9 mouse cellular contexts compared by ENCODE assay signal in genomic region chr5:86318018-86318956, GRCm38 (mm10). TPM values are rescaled to one million over a fixed set of nuclear protein-coding genes. Genes with fewer than 3 reads are reported as not detected.
DNase-seq lines count a peak whose midpoint lies in the region; ATAC-seq lines count a peak whose summit lies in the region.
"Not testable (repeated sequence)": the region's sequence is repeated elsewhere in the genome, so short reads cannot be mapped to it uniquely, and the experiment has no call there.
"Had no signal": no experiment of that assay in that cellular context is flagged by ENCODE, and none has a peak within 500 bp of the region (broad histone marks: within the 10 kb centered on the region; RNA-seq: fewer than 3 reads in every experiment).

No protein-coding gene starts in this region.

- WGBS in embryonic facial prominence, embryonic 15.5 days, result 45% methylated on average over 28 of the region's 30 CpGs
- WGBS in heart, embryonic 11.5 days (ENCODE audit: insufficient replicate concordance), result 28% methylated on average over 25 of the region's 30 CpGs
- WGBS in hindbrain, embryonic 14.5 days, result 54% methylated on average over 26 of the region's 30 CpGs
- 49% methylated on average over 30 of the region's 30 CpGs for WGBS in kidney, embryonic 15.5 days
- WGBS in liver, embryonic 13.5 days (ENCODE audit: insufficient replicate concordance), result 51% methylated on average over 26 of the region's 30 CpGs
- WGBS in midbrain, embryonic 16.5 days, result 41% methylated on average over 26 of the region's 30 CpGs
- 45% methylated on average over 28 of the region's 30 CpGs for WGBS in stomach, embryonic 15.5 days

- not testable (repeated sequence) for H3K9me3 ChIP-seq in embryonic facial prominence, embryonic 15.5 days (replicated peaks); heart, embryonic 11.5 days (replicated peaks; ENCODE audit: control insufficient read depth, low read length); hindbrain, embryonic 14.5 days (ENCODE audit: control insufficient read depth, low read length); kidney, embryonic 15.5 days (replicated peaks); liver, embryonic 13.5 days (replicated peaks); midbrain, embryonic 16.5 days (replicated peaks; ENCODE audit: control insufficient read depth, low read length, poor library complexity, severe bottlenecking); stomach, embryonic 15.5 days

- ATAC-seq in embryonic facial prominence, embryonic 15.5 days (ENCODE audit: insufficient number of reproducible peaks, low FRiP score, low TSS enrichment, low read depth); heart, embryonic 11.5 days (replicated peaks; ENCODE audit: insufficient number of reproducible peaks, low FRiP score, low TSS enrichment); liver, embryonic 13.5 days (ENCODE audit: low read depth); stomach, embryonic 15.5 days (ENCODE audit: insufficient read depth, low FRiP score, low read depth): not testable (repeated sequence)
- ATAC-seq in hindbrain, embryonic 14.5 days (ENCODE audit: low FRiP score), result peak; percentile 79
- ATAC-seq in kidney, embryonic 15.5 days (replicated peaks; ENCODE audit: low FRiP score), result 0 out of 2 replicates have a peak, but pooled peaks have one; percentile 40
- ATAC-seq in midbrain, embryonic 16.5 days, result peak; percentile 94

- not testable (repeated sequence) for H3K27me3 ChIP-seq in embryonic facial prominence, embryonic 15.5 days; heart, embryonic 11.5 days (ENCODE audit: control insufficient read depth, insufficient read depth, low read length); hindbrain, embryonic 14.5 days (ENCODE audit: control insufficient read depth, insufficient read depth, low read length); kidney, embryonic 15.5 days; liver, embryonic 13.5 days; midbrain, embryonic 16.5 days (ENCODE audit: control insufficient read depth, insufficient read depth, low read depth, low read length); stomach, embryonic 15.5 days (replicated peaks)

- 0 out of 2 replicates have a peak overlapping the region, but pooled peaks have one; percentile 22 for H3K4me3 ChIP-seq in brown adipose tissue, adult 24 weeks (ENCODE audit: insufficient read depth, low read depth, low read length)
- H3K4me3 ChIP-seq in embryonic facial prominence, embryonic 15.5 days (replicated peaks), result peak overlapping the region; percentile 35
- H3K4me3 ChIP-seq in heart, embryonic 11.5 days (ENCODE audit: low read depth, low read length), result peak overlapping the region; percentile 27; the same call in 1 of the 2 replicates
- H3K4me3 ChIP-seq in hindbrain, embryonic 14.5 days (replicated peaks; ENCODE audit: low read length), result peak overlapping the region; percentile 32
- peak overlapping the region; percentile 42 for H3K4me3 ChIP-seq in kidney, embryonic 15.5 days (replicated peaks)
- peak overlapping the region; percentile 21; the same call in 1 of the 2 replicates for H3K4me3 ChIP-seq in liver, embryonic 13.5 days (replicated peaks)
- H3K4me3 ChIP-seq in midbrain, embryonic 16.5 days (ENCODE audit: low read depth, low read length), result peak overlapping the region; percentile 38
- H3K4me3 ChIP-seq in stomach, embryonic 15.5 days (replicated peaks), result peak overlapping the region; percentile 29

- H3K9ac ChIP-seq in embryonic facial prominence, embryonic 15.5 days; heart, embryonic 11.5 days (ENCODE audit: low read depth, low read length); kidney, embryonic 15.5 days; liver, embryonic 13.5 days; stomach, embryonic 15.5 days: not testable (repeated sequence)
- H3K9ac ChIP-seq in hindbrain, embryonic 14.5 days, result peak overlapping the region; percentile 44
- H3K9ac ChIP-seq in midbrain, embryonic 16.5 days (ENCODE audit: low read depth, low read length), result peak overlapping the region; percentile 30; the same call in 1 of the 2 replicates

- not testable (repeated sequence) for H3K27ac ChIP-seq in brown adipose tissue, adult 24 weeks (replicated peaks; ENCODE audit: low read depth, low read length); embryonic facial prominence, embryonic 15.5 days (replicated peaks); heart, embryonic 11.5 days (ENCODE audit: low read depth, low read length); kidney, embryonic 15.5 days; liver, embryonic 13.5 days; midbrain, embryonic 16.5 days (ENCODE audit: low read length); stomach, embryonic 15.5 days
- peak overlapping the region; percentile 64 for H3K27ac ChIP-seq in hindbrain, embryonic 14.5 days

- not testable (repeated sequence) for H3K36me3 ChIP-seq in embryonic facial prominence, embryonic 15.5 days; heart, embryonic 11.5 days (ENCODE audit: control insufficient read depth, insufficient read depth, low read length); hindbrain, embryonic 14.5 days (replicated peaks; ENCODE audit: control insufficient read depth, insufficient read depth); kidney, embryonic 15.5 days; liver, embryonic 13.5 days; midbrain, embryonic 16.5 days (ENCODE audit: control insufficient read depth, insufficient read depth, low read length); stomach, embryonic 15.5 days

- not testable (repeated sequence) for DNase-seq in hindbrain, embryonic 14.5 days (ENCODE audit: low spot score); liver, embryonic 13.5 days

- H3K4me2 ChIP-seq in embryonic facial prominence, embryonic 15.5 days (replicated peaks), result peak overlapping the region; percentile 29; the same call in 1 of the 2 replicates
- peak overlapping the region; percentile 47 for H3K4me2 ChIP-seq in heart, embryonic 11.5 days
- peak overlapping the region; percentile 45 for H3K4me2 ChIP-seq in hindbrain, embryonic 14.5 days (replicated peaks)
- peak overlapping the region; percentile 50 for H3K4me2 ChIP-seq in kidney, embryonic 15.5 days
- H3K4me2 ChIP-seq in liver, embryonic 13.5 days, result peak overlapping the region; percentile 30; the same call in 1 of the 2 replicates
- H3K4me2 ChIP-seq in midbrain, embryonic 16.5 days (ENCODE audit: low read length), result peak overlapping the region; percentile 41
- peak overlapping the region; percentile 40 for H3K4me2 ChIP-seq in stomach, embryonic 15.5 days

- H3K4me1 ChIP-seq in brown adipose tissue, adult 24 weeks (ENCODE audit: control insufficient read depth, insufficient read depth, insufficient read length, low read length); embryonic facial prominence, embryonic 15.5 days; heart, embryonic 11.5 days (ENCODE audit: control insufficient read depth, insufficient read depth, low read length); hindbrain, embryonic 14.5 days (replicated peaks; ENCODE audit: control insufficient read depth, insufficient read depth, low read length); kidney, embryonic 15.5 days; liver, embryonic 13.5 days (replicated peaks); midbrain, embryonic 16.5 days (ENCODE audit: control insufficient read depth, insufficient read depth, low read length); stomach, embryonic 15.5 days: not testable (repeated sequence)

RNA-seq across cellular contexts. Expression of gene Tmprss11c, which starts 29.2 kb away (rescaled TPM):
- not detected in 2 replicates for polyA plus RNA-seq in brown adipose tissue, adult 24 weeks (2012; ENCODE audit: insufficient read depth, insufficient read length, missing spikeins)
- polyA plus RNA-seq in embryonic facial prominence, embryonic 15.5 days (2015; fragmentation: Nextera tagmentation; extraction: Ambion mirVana), result 0.11 TPM in 1 of 2 replicates, not detected in the other
- not detected in 2 replicates for polyA plus RNA-seq in heart, embryonic 11.5 days (2014; fragmentation: Nextera tagmentation; extraction: Ambion mirVana)
- polyA plus RNA-seq in hindbrain, embryonic 14.5 days (2014; fragmentation: Nextera tagmentation; extraction: Ambion mirVana), result not detected in 2 replicates
- polyA plus RNA-seq in kidney, embryonic 15.5 days (2015; fragmentation: Nextera tagmentation; extraction: Ambion mirVana), result not detected in 2 replicates
- polyA plus RNA-seq in liver, embryonic 13.5 days (2015; fragmentation: Nextera tagmentation; extraction: Ambion mirVana), result not detected in 2 replicates
- not detected in 2 replicates for polyA plus RNA-seq in midbrain, embryonic 16.5 days (2015; fragmentation: Nextera tagmentation; extraction: Ambion mirVana)
- not detected in 2 replicates for polyA plus RNA-seq in stomach, embryonic 15.5 days (2015; fragmentation: Nextera tagmentation; extraction: Ambion mirVana)
- polyA plus RNA-seq: lung, adult 2 months had no signal

RNA-seq across cellular contexts. Expression of gene Tmprss11d, which starts 54.9 kb away (rescaled TPM):
- polyA plus RNA-seq in brown adipose tissue, adult 24 weeks (2012; ENCODE audit: insufficient read depth, insufficient read length, missing spikeins), result not detected in 2 replicates
- 6.2 and 7.6 TPM in 2 replicates for polyA plus RNA-seq in embryonic facial prominence, embryonic 15.5 days (2015; fragmentation: Nextera tagmentation; extraction: Ambion mirVana)
- 0.11 TPM in 1 of 2 replicates, not detected in the other for polyA plus RNA-seq in heart, embryonic 11.5 days (2014; fragmentation: Nextera tagmentation; extraction: Ambion mirVana)
- polyA plus RNA-seq in hindbrain, embryonic 14.5 days (2014; fragmentation: Nextera tagmentation; extraction: Ambion mirVana), result 0.12 TPM in 1 of 2 replicates, not detected in the other
- not detected in 2 replicates for polyA plus RNA-seq in kidney, embryonic 15.5 days (2015; fragmentation: Nextera tagmentation; extraction: Ambion mirVana)
- polyA plus RNA-seq in liver, embryonic 13.5 days (2015; fragmentation: Nextera tagmentation; extraction: Ambion mirVana), result not detected in 2 replicates
- polyA plus RNA-seq in midbrain, embryonic 16.5 days (2015; fragmentation: Nextera tagmentation; extraction: Ambion mirVana), result 0.08 and 0.10 TPM in 2 replicates
- polyA plus RNA-seq in stomach, embryonic 15.5 days (2015; fragmentation: Nextera tagmentation; extraction: Ambion mirVana), result 2.0 and 5.3 TPM in 2 replicates
